Mouse (Mus musculus): ENCODE data around the gene Pfkfb4. TPM values are rescaled to one million over a fixed set of nuclear protein-coding genes. Genes with fewer than 3 reads are reported as not detected.

The Pfkfb4 gene
- polyA plus RNA-seq, 1 experiment: not detected

DNA sequence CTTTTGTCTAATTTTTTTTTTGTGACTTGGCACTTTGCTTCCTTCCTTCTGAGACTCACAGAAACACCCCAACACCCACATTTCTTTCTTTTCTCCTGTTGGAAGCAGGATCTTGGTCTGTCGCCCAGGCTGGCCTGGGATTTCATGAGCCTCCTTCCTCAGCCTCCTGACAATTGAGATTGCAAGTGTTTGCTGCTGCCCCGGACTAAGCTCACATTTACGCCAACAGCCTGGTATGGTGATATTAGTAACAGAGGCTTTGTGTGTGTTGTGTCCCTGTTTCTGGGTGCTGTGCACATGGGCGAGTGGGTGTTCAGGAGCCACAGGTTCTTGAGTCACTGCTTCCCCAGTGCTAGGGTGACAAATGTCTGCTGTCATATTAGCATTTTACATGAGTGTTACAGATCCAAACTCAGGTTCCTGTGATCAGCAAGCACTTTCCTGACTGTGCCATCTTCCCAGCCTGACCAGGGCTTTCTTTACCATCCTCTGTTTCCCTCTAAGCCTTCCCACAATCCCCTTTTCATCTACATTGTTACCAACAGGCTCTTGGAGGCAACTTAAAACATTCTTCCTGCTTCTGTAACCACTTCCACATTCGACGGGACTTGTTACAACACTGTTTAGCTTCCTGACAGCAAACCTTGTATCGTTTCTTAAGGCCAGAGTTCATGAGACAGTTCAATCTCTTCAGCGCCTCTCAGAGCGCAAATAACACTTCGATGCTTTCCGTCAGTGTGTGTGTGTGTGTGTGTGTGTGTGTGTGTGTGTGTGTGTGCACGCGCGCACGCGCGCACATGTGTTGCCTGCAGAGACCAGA lies 31.5 kb downstream of the Pfkfb4 start:
- H3K4me3 ChIP-seq (ENCODE audit: insufficient read depth, low read depth, low read length): no peak overlapping the region
- 64% methylated on average over 17 of the region's 17 CpGs for WGBS
- H3K4me1 ChIP-seq (ENCODE audit: control insufficient read depth, insufficient read depth, low read length): peaks cover 9% of the 10 kb centered on the region
- no peak overlapping the region for H3K27ac ChIP-seq (ENCODE audit: insufficient read depth, low read depth, low read length)
- TF ChIP-seq POLR2A (IDR thresholded peaks at IDR 0.05; ENCODE audit: insufficient read depth, low read depth, low read length) (no peak), CTCF (IDR thresholded peaks at IDR 0.05; ENCODE audit: insufficient read depth, low read depth, low read length) (no peak)

- WGBS: 72% methylated on average over 8 of the region's 8 CpGs
- no peak overlapping the region for H3K27ac ChIP-seq (ENCODE audit: insufficient read depth, low read depth, low read length)
- TF ChIP-seq POLR2A (IDR thresholded peaks at IDR 0.05; ENCODE audit: insufficient read depth, low read depth, low read length) (no peak), CTCF (IDR thresholded peaks at IDR 0.05; ENCODE audit: insufficient read depth, low read depth, low read length) (no peak)
- peaks cover 3% of the 10 kb centered on the region; the same call in 1 of the 2 replicates for H3K4me1 ChIP-seq (ENCODE audit: control insufficient read depth, insufficient read depth, low read length)
- H3K4me3 ChIP-seq (ENCODE audit: insufficient read depth, low read depth, low read length): no peak overlapping the region
Measured at GRCm38 (mm10) chr9:109027521-109027920, 35.9 kb downstream of the Pfkfb4 start.

DNA sequence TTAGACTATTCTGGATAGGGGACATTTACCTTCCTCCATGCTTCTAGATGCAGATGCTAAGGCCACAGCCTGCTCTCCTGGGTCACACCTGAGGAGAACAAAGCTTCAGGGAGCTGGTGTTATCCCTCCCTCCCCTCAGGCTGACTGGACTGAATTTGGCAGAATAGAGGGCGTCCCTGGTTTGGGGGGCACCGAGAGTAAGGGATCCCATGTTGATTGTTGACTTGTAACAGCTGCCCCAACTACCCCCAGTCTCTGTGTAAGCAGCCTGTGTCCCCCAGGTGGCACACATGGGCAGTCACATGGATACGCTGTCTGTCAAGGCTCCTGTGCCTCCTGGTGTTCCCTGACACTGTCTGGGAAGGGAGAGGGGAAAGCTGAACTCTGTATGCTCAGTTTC lies 36.8 kb downstream of the Pfkfb4 start:
- H3K27ac ChIP-seq (ENCODE audit: insufficient read depth, low read depth, low read length): no peak overlapping the region
- no peaks in the 10 kb centered on the region for H3K4me1 ChIP-seq (ENCODE audit: control insufficient read depth, insufficient read depth, low read length)
- H3K4me3 ChIP-seq (ENCODE audit: insufficient read depth, low read depth, low read length): no peak overlapping the region
- TF ChIP-seq CTCF (IDR thresholded peaks at IDR 0.05; ENCODE audit: insufficient read depth, low read depth, low read length) (no peak), POLR2A (IDR thresholded peaks at IDR 0.05; ENCODE audit: insufficient read depth, low read depth, low read length) (no peak)
- 90% methylated on average over 3 of the region's 3 CpGs for WGBS

GRCm38 (mm10) chr9:109028919-109029318 lies 37.3 kb downstream of the Pfkfb4 start:
- Histone ChIP-seq H3K27ac (ENCODE audit: insufficient read depth, low read depth, low read length) (no peak overlapping the region), H3K4me3 (ENCODE audit: insufficient read depth, low read depth, low read length) (no peak overlapping the region), H3K4me1 (ENCODE audit: control insufficient read depth, insufficient read depth, low read length) (no peaks in the 10 kb centered on the region)
- 82% methylated on average over 5 of the region's 5 CpGs for WGBS
- TF ChIP-seq CTCF (IDR thresholded peaks at IDR 0.05; ENCODE audit: insufficient read depth, low read depth, low read length) (no peak), POLR2A (IDR thresholded peaks at IDR 0.05; ENCODE audit: insufficient read depth, low read depth, low read length) (no peak)

- Histone ChIP-seq H3K27ac (ENCODE audit: insufficient read depth, low read depth, low read length) (no peak overlapping the region), H3K4me3 (ENCODE audit: insufficient read depth, low read depth, low read length) (no peak overlapping the region), H3K4me1 (ENCODE audit: control insufficient read depth, insufficient read depth, low read length) (no peaks in the 10 kb centered on the region)
- TF ChIP-seq POLR2A (IDR thresholded peaks at IDR 0.05; ENCODE audit: insufficient read depth, low read depth, low read length) (no peak), CTCF (IDR thresholded peaks at IDR 0.05; ENCODE audit: insufficient read depth, low read depth, low read length) (no peak)
- 71% methylated on average over 3 of the region's 3 CpGs for WGBS
Measured at GRCm38 (mm10) chr9:109030312-109030711, 38.7 kb downstream of the Pfkfb4 start.

GRCm38 (mm10) chr9:109031001-109031400 lies 39.4 kb downstream of the Pfkfb4 start:
- 90% methylated on average over 7 of the region's 7 CpGs for WGBS
- H3K4me3 ChIP-seq (ENCODE audit: insufficient read depth, low read depth, low read length): no peak overlapping the region
- TF ChIP-seq CTCF (IDR thresholded peaks at IDR 0.05; ENCODE audit: insufficient read depth, low read depth, low read length): no peak
- TF ChIP-seq POLR2A (IDR thresholded peaks at IDR 0.05; ENCODE audit: insufficient read depth, low read depth, low read length): no peak

DNA sequence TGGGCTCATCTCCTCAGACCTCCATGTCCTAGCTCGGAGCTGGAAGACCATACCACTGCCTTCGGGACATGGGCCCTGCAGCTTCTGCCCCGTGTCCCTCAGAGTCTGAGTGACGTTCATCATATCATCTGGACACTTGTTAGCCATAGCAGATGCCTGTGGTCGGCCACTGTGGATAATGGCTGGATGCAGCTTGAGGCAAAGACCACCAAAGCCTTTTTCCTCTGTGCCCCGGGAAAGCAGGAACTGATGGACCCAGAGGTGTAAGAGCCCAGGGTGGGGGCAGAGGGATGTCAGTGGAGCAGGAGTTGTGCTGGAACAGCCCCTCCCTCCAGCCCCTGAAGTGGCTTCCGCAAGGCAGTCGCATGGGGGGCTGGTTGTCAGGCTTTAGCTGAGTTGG lies 40.1 kb downstream of the Pfkfb4 start:
- H3K4me3 ChIP-seq (ENCODE audit: insufficient read depth, low read depth, low read length): no peak overlapping the region
- TF ChIP-seq CTCF (IDR thresholded peaks at IDR 0.05; ENCODE audit: insufficient read depth, low read depth, low read length): no peak
- no peak for TF ChIP-seq POLR2A (IDR thresholded peaks at IDR 0.05; ENCODE audit: insufficient read depth, low read depth, low read length)
- H3K27ac ChIP-seq (ENCODE audit: insufficient read depth, low read depth, low read length): no peak overlapping the region
- H3K4me1 ChIP-seq (ENCODE audit: control insufficient read depth, insufficient read depth, low read length): no peaks in the 10 kb centered on the region
- WGBS: 92% methylated on average over 8 of the region's 8 CpGs

More at GRCm38 (mm10) chr9:109031001-109031400, 39.4 kb downstream of the Pfkfb4 start:
- Histone ChIP-seq H3K4me1 (ENCODE audit: control insufficient read depth, insufficient read depth, low read length) (no peaks in the 10 kb centered on the region), H3K27ac (ENCODE audit: insufficient read depth, low read depth, low read length) (no peak overlapping the region)

- TF ChIP-seq POLR2A (IDR thresholded peaks at IDR 0.05; ENCODE audit: insufficient read depth, low read depth, low read length) (no peak), CTCF (IDR thresholded peaks at IDR 0.05; ENCODE audit: insufficient read depth, low read depth, low read length) (no peak)
- no peak overlapping the region for H3K27ac ChIP-seq (ENCODE audit: insufficient read depth, low read depth, low read length)
- WGBS: 82% methylated on average over 6 of the region's 6 CpGs
- H3K4me1 ChIP-seq (ENCODE audit: control insufficient read depth, insufficient read depth, low read length): no peaks in the 10 kb centered on the region
- no peak overlapping the region for H3K4me3 ChIP-seq (ENCODE audit: insufficient read depth, low read depth, low read length)
Measured at GRCm38 (mm10) chr9:109032435-109032834, 40.9 kb downstream of the Pfkfb4 start.

DNA sequence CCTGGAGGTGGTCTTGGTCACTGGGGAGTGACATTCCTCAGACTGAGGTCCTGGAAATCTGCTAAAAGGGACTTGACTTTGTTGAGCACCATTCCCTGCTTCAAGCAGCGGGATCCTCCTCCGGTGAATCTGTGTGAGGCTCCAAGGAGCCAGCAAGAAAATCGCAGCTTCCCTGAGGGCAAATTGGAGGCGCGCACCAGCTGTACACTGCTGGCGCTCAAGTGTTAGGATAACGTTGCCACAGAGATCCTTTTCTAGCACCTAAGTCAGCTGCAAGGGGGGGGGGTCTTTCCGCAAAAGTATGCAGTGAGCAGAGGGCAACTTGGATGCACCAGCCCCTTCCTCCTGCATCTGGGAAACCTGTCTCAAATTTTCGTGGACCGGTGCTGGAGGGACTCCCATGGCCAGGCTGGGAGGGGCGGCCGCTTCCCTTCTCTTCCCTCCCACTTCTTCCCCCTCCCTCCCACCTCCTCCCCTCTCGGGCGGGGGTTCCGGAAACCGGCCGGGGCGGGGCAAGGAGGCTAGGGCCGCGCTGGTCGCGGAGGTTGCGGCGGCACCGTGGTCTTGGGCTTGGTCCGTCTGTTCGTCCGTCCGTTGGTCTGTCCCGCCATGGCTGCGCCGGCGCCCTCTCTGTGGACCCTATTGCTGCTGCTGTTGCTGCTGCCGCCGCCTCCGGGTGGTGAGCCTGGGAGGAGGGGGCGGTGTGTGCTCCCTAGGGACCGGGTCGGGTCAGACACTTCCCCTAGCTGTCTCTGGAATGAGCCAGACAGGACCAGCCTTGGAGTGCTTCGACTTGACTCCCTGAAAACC lies 46.7 kb downstream of the Pfkfb4 start, which contains the start of gene Shisa5:
TSS of gene Shisa5 (plus strand) at position 480 of the 810 bp plus-strand sequence.
- WGBS: 1% methylated on average over 40 of the region's 40 CpGs
- H3K27ac ChIP-seq (ENCODE audit: insufficient read depth, low read depth, low read length): peak within 1 kb of the TSS; percentile 3; the same call in 1 of the 2 replicates

More for the DNA sequence above, 46.7 kb downstream of the Pfkfb4 start, which contains the start of gene Shisa5:
- H3K4me3 ChIP-seq (ENCODE audit: insufficient read depth, low read depth, low read length): peak within 1 kb of the TSS; percentile 73
- peaks cover 11% of the 10 kb centered on the region for H3K4me1 ChIP-seq (ENCODE audit: control insufficient read depth, insufficient read depth, low read length)
- TF ChIP-seq POLR2A (IDR thresholded peaks at IDR 0.05; ENCODE audit: insufficient read depth, low read depth, low read length) (no peak), CTCF (IDR thresholded peaks at IDR 0.05; ENCODE audit: insufficient read depth, low read depth, low read length) (no peak)

Data from olfactory bulb, adult 2 months (tissue).